Mouse (Mus musculus): ENCODE results near the gene Map7. TPM values are rescaled to one million over a fixed set of nuclear protein-coding genes. Genes with fewer than 3 reads are reported as not detected.

The Map7 gene
- 1.7 and 1.8 TPM in 2 replicates for polyA plus RNA-seq (2015; fragmentation: Nextera tagmentation; extraction: Ambion mirVana)

GRCm38 (mm10) chr10:20148130-20148772, at the start of gene Map7:
TSS of gene Map7 (plus strand) at chr10:20148471.

GRCm38 (mm10) chr10:20311918-20312735, 163.9 kb downstream of the Map7 start, which contains the start of gene Bclaf1:
TSS of gene Bclaf1 (plus strand) at chr10:20312469.

Small RNA genes within 50 kb of the gene (microRNA-seq; reads per million reads assigned to microRNA genes)
- gene Mir6413 = 0 reads per million in 2 experiments

Other genes starting within 250 kb of the Map7 start
- 16.1 and 18.7 TPM in 2 replicates for gene Pex7, start 240.8 kb upstream of the Map7 start, polyA plus RNA-seq (2015; fragmentation: Nextera tagmentation; extraction: Ambion mirVana)
- 0.47 and 0.56 TPM in 2 replicates for gene Map3k5, start 214.0 kb upstream of the Map7 start, polyA plus RNA-seq (2015; fragmentation: Nextera tagmentation; extraction: Ambion mirVana)
- 43.7 and 44.2 TPM in 2 replicates for gene Bclaf1, start 164.0 kb downstream of the Map7 start, polyA plus RNA-seq (2015; fragmentation: Nextera tagmentation; extraction: Ambion mirVana)
- gene Mtfr2, start 199.3 kb downstream of the Map7 start, polyA plus RNA-seq (2015; fragmentation: Nextera tagmentation; extraction: Ambion mirVana) = 0.21 and 0.60 TPM in 2 replicates

All from skeletal muscle tissue, postnatal 0 days (tissue).